Comparison of ENCODE assay signal across 22 mouse cellular contexts in genomic region chr12:100928286-100928685, GRCm38 (mm10).
"Had no signal": no experiment of that assay in that cellular context is flagged by ENCODE, and none has a peak within 500 bp of the region (broad histone marks: within the 10 kb centered on the region; RNA-seq: fewer than 3 reads in every experiment).

No protein-coding gene starts in this region.

- H3K9me3 ChIP-seq: limb, embryonic 10.5 days; limb, embryonic 13.5 days; liver, embryonic 12.5 days; liver, embryonic 15.5 days; lung, embryonic 15.5 days; megakaryocyte, embryonic 14.5 days; midbrain, embryonic 10.5 days; midbrain, embryonic 13.5 days; stomach, embryonic 15.5 days had no signal

- H3K9ac ChIP-seq: limb, embryonic 13.5 days; liver, embryonic 12.5 days; liver, embryonic 15.5 days; lung, embryonic 15.5 days; midbrain, embryonic 13.5 days; stomach, embryonic 15.5 days had no signal

- H3K4me2 ChIP-seq: limb, embryonic 13.5 days; liver, embryonic 12.5 days; liver, embryonic 15.5 days; lung, embryonic 15.5 days; midbrain, embryonic 13.5 days; stomach, embryonic 15.5 days had no signal

- H3K4me3 ChIP-seq: layer of hippocampus, adult 2 months; limb, embryonic 10.5 days; limb, embryonic 13.5 days; liver, embryonic 12.5 days; liver, embryonic 15.5 days; lung, embryonic 15.5 days; megakaryocyte, embryonic 14.5 days; midbrain, embryonic 10.5 days; midbrain, embryonic 13.5 days; stomach, embryonic 15.5 days had no signal

- DNase-seq: kidney, adult 2 months; kidney, postnatal 25 days; layer of hippocampus, adult 9-11 months; liver; lung, adult 18-20 months; lung, postnatal 10 days; lung, postnatal 36 days; retina, postnatal 1 day; right cerebral cortex, postnatal 25 days; thymus, adult 18-20 months; thymus, postnatal 36 days had no signal

- H3K27ac ChIP-seq: kidney, postnatal 0 days; layer of hippocampus, adult 2 months; limb, embryonic 10.5 days; limb, embryonic 13.5 days; liver, embryonic 12.5 days; liver, embryonic 15.5 days; lung, embryonic 15.5 days; midbrain, embryonic 10.5 days; midbrain, embryonic 13.5 days; stomach, embryonic 15.5 days had no signal

- H3K4me1 ChIP-seq: limb, embryonic 10.5 days; limb, embryonic 13.5 days; liver, embryonic 12.5 days; liver, embryonic 15.5 days; lung, embryonic 15.5 days; midbrain, embryonic 10.5 days; midbrain, embryonic 13.5 days; stomach, embryonic 15.5 days had no signal

- H3K27me3 ChIP-seq: limb, embryonic 13.5 days; liver, embryonic 12.5 days; liver, embryonic 15.5 days; lung, embryonic 15.5 days; megakaryocyte, embryonic 14.5 days; midbrain, embryonic 13.5 days; stomach, embryonic 15.5 days had no signal

- ATAC-seq: liver, embryonic 12.5 days; midbrain, embryonic 13.5 days had no signal
